Mouse (Mus musculus) kidney, adult 2 months (tissue): ENCODE measurements at regions not wholly inside any gene's neighbourhood (a gene's known extent, or its start where the extent isn't known, plus 50 kb on each side); places are given as distances from the start of the nearest gene placed in this dataset.

Experiments used
- CTCF ChIP-seq: fragments of 200-500 bp; conservative IDR thresholded peaks from 2 replicates; pipeline ENCODE4 v1.5.1; 2011; ENCODE audit warnings: low read depth, mild to moderate bottlenecking, control low read depth, low read length, moderate library complexity, mixed read lengths; ENCODE audit not compliant: insufficient read depth, insufficient read length
- POLR2A ChIP-seq: fragments of 200-500 bp; IDR thresholded peaks from one replicate; pipeline ENCODE4 v1.6.1; 2011; ENCODE audit warnings: low read depth, low read length, control low read depth

GRCm38 (mm10) chr9:93252146-93252545 is 710.1 kb downstream of the Plod2 start:
- TF ChIP-seq POLR2A, result no peak
- no peak for TF ChIP-seq CTCF
